Mouse (Mus musculus) liver, embryonic 14.5 days (tissue): ENCODE measurements around the gene Fopnl. TPM values are rescaled to one million over a fixed set of nuclear protein-coding genes. Genes with fewer than 3 reads are reported as not detected.
A peak's percentile ranks its signal among the peaks of the same experiment; 100 is the strongest.

Experiments used
- ATAC-seq: fragments of 200-750 bp; cut with Nextera tagmentation; 2 replicates; pipeline ENCODE4 v1.8.0; 2017; ENCODE audit warnings: moderate number of reproducible peaks, mild to moderate bottlenecking, moderate library complexity; ENCODE audit not compliant: insufficient read depth
- DNase-seq, 3 experiments: peaks; one replicate each; pipeline ENCODE4 v3.0.0-alpha.2; 2012 to 2013; ENCODE audit warnings: low read depth in 3 of 3, low spot score in 3 of 3
- H3K27ac ChIP-seq: fragments of 300-500 bp; sonication (generic); 2 replicates; pipeline ENCODE4 v1.5.1; 2014; ENCODE audit warnings: moderate library complexity, mild to moderate bottlenecking, control low read depth, inconsistent platforms
- H3K27me3 ChIP-seq: fragments of 300-500 bp; sonication (generic); 2 replicates; pipeline ENCODE4 v1.6.1; 2014; ENCODE audit warnings: mild to moderate bottlenecking, low read length, moderate library complexity; ENCODE audit not compliant: control insufficient read depth, insufficient read depth
- H3K36me3 ChIP-seq: fragments of 300-500 bp; sonication (generic); replicated peaks from 2 replicates; pipeline ENCODE4 v1.6.1; 2014; ENCODE audit warnings: low read depth; ENCODE audit not compliant: control insufficient read depth, insufficient read depth
- H3K4me1 ChIP-seq, 2 experiments: fragments of 200-500 bp in 1 of 2; fragments of 300-500 bp in 1 of 2; sonication (generic) in 1 of 2; replicated peaks; 2 replicates each; pipeline ENCODE4 v1.6.1; 2012 to 2014; ENCODE audit warnings: antibody characterized with exemption in 1 of 2, inconsistent platforms in 1 of 2, low read length in 1 of 2; ENCODE audit not compliant: control insufficient read depth in 2 of 2, insufficient read depth in 2 of 2
- H3K4me2 ChIP-seq: fragments of 300-500 bp; sonication (generic); 2 replicates; pipeline ENCODE4 v1.6.1; 2014; ENCODE audit warnings: low read depth, mild to moderate bottlenecking, control low read depth, moderate library complexity
- H3K4me3 ChIP-seq, 2 experiments: fragments of 200-500 bp in 1 of 2; fragments of 300-500 bp in 1 of 2; sonication (generic) in 1 of 2; 2 replicates each; pipeline ENCODE4 v1.5.1; 2012 to 2014; ENCODE audit warnings: low read depth in 2 of 2, low read length in 2 of 2, mild to moderate bottlenecking in 2 of 2, control low read depth in 1 of 2, inconsistent platforms in 1 of 2, moderate library complexity in 1 of 2; ENCODE audit not compliant: insufficient read depth in 1 of 2
- H3K9ac ChIP-seq: fragments of 300-500 bp; sonication (generic); replicated peaks from 2 replicates; pipeline ENCODE4 v1.6.1; 2014; ENCODE audit warnings: mild to moderate bottlenecking, control low read depth, moderate library complexity
- H3K9me3 ChIP-seq: fragments of 300-500 bp; sonication (generic); 2 replicates; pipeline ENCODE4 v1.6.1; 2016; ENCODE audit warnings: low read length, mixed read lengths; ENCODE audit not compliant: control insufficient read depth
- CTCF ChIP-seq: IDR thresholded peaks from 2 replicates; pipeline ENCODE4 v1.5.1; 2016; ENCODE audit warnings: antibody characterized with exemption, low read depth, control low read depth
- EP300 ChIP-seq: IDR thresholded peaks from 2 replicates; pipeline ENCODE4 v1.6.1; 2016; ENCODE audit warnings: antibody characterized with exemption, low read depth
- WGBS: fragments of 180-500 bp; shearing (Covaris S2); extraction: QIAGEN DNeasy Blood & Tissue Kit; methylation state at CpG from one replicate; pipeline ENCODE4 v1.1.7; 2014; ENCODE audit not compliant: insufficient replicate concordance; 5-methylcytosine and 5-hydroxymethylcytosine counted together
- polyA plus RNA-seq, 2 experiments: library from polyadenylated mRNA; depleted of rRNA in 1 of 2; stranded (reverse) in 1 of 2; unstranded in 1 of 2; fragments of >200 nt; fragmentation: Nextera tagmentation in 1 of 2; extraction: Ambion mirVana in 1 of 2; gene quantifications; 2 replicates each; pipeline versions ENCODE4 v1.2.1 to v1.2.3; 2012 to 2014

Fopnl gene
- polyA plus RNA-seq, 2 experiments: 23.7 to 66.6 TPM

DNA sequence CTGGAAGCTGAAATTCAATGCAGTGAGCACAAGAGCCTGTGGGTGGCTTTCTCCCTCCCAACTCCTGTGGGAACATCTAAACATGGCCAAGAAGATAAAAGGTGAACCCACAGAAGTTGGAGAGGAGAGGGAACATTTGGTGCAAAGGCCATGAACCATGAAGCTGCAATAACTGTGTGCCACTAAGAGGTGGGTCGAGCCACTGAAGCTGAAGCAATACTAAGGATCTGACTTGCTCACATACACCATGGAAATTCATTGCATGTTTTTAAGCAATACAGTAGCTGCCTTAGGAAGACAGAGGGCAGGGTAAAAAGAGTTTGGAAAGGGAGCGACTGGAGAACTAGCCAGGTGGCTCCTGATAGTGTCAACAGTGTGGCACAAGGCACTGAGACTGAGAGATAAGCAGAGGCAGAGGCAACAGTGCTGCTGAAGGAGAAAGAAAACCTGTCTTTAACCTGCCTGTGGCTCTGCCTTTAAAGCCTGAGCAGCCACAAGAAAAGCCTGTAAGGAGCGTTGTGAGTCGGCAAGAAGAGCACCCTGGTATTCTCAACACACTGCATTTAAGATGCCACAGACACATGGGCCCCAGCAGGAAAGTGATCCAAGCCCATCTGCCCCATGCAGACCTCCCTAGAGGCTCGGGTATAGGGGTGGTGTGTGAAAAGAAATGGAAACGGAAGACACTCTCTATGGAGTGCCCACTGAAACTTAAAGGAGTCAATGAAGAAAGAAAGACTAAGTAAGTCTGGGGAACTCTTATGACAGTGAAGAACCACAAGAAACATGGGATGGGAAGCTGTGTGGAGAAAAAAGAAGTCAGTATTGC is 8.7 kb downstream of the Fopnl start:
- H3K27ac ChIP-seq: peak overlapping the region; percentile 96
- H3K4me2 ChIP-seq: peak overlapping the region; percentile 72
- WGBS: 15% methylated on average over 6 of the region's 6 CpGs
- H3K4me1 ChIP-seq: peaks cover 40 to 43% of the 10 kb centered on the region in 2 experiments
- peak; percentile 89 for TF ChIP-seq EP300
- peak; percentile 60 for TF ChIP-seq CTCF
- no peaks in the 10 kb centered on the region for H3K9me3 ChIP-seq
- peak overlapping the region; percentile 63 for H3K9ac ChIP-seq
- peak overlapping the region; percentile 33 to 39; a peak in 3 of 4 replicates for H3K4me3 ChIP-seq
- ATAC-seq (peak; percentile 92), DNase-seq (peak; percentile 72 to 81 (median 73))
- H3K36me3 ChIP-seq: peaks cover 25% of the 10 kb centered on the region
- no peaks in the 10 kb centered on the region for H3K27me3 ChIP-seq

DNA sequence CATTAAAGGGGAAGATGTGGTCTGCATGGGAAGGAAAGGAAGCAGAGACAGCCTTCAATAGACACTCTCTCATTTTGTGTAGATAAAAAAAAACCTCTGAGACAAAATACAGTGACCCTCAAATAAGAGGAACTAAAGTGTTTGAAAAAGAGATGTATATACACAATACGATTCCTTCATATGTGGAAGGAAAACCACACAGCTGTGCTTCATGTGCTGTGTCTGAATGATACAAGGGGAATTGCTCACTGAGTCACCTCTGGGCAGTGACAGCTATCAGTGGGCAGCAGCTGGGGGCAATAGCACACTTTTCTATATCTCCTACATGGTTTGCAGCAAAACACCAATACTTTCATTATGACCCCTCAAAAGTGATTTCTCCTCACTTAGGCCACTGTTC is 9.8 kb downstream of the Fopnl start:
- peak overlapping the region; percentile 96 for H3K27ac ChIP-seq
- 9% methylated on average over 1 of the region's 1 CpGs for WGBS
- no peak overlapping the region for H3K4me3 ChIP-seq
- peaks cover 20% of the 10 kb centered on the region for H3K36me3 ChIP-seq
- DNase-seq: peak in 2 of 3 experiments; percentile 43 to 55
- peak overlapping the region; percentile 72 for H3K4me2 ChIP-seq
- TF ChIP-seq EP300: peak; percentile 68
- TF ChIP-seq CTCF: no peak
- no peaks in the 10 kb centered on the region for H3K9me3 ChIP-seq
- H3K4me1 ChIP-seq: peaks cover 40 to 43% of the 10 kb centered on the region in 2 experiments
- H3K27me3 ChIP-seq: no peaks in the 10 kb centered on the region
- H3K9ac ChIP-seq: peak overlapping the region; percentile 40; the same call in 1 of the 2 replicates
- peak; percentile 44 for ATAC-seq

DNA sequence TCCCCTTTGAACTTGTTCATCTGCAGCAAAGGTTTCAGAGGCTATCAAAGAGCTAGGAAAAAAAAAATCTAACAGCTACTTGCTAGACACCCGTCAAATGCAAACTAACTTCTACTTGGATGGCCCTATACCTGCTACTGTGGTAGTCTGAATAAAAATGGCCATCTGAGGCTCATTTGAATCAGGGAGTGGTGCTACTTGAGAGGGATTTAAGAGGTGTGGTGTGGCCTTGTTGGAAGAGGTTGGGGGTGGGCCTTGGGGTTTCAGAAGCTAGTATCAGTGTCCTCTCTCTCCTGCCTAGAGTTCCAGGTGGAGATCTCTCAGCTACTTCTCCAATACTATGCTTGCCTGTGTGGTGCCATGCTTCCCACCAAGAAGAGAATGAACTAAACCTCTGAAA is 10.8 kb downstream of the Fopnl start:
- Histone ChIP-seq H3K9ac (0 out of 2 replicates have a peak overlapping the region, but pooled peaks have one; percentile 3), H3K27me3 (no peaks in the 10 kb centered on the region), H3K4me3 (no peak overlapping the region), H3K36me3 (peaks cover 25% of the 10 kb centered on the region), H3K9me3 (no peaks in the 10 kb centered on the region), H3K27ac (no peak overlapping the region; the same call in 1 of the 2 replicates), H3K4me2 (no peak overlapping the region), H3K4me1 (peaks cover 40 to 43% of the 10 kb centered on the region in 2 experiments)
- WGBS: 91% methylated on average over 1 of the region's 1 CpGs
- DNase-seq (no peak), ATAC-seq (no peak)
- TF ChIP-seq EP300: no peak
- no peak for TF ChIP-seq CTCF

DNA sequence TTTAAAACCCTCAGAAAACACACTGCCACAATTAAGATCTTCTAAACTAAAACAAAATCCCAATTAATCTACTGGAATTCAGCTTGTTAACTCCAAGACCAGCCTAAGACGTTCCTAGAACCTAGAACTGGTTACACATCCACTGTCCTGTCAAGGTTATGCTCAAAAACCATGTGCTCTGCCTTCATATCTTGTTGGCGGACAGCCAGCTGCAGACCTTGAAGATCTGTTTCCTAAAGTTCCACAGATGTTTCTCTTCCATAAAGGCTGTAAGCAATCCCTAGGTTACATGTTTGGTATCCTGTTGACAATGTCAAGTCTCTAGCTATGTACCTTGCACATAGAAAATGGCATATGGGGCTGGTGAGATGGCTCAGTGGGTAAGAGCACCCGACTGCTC is 12.4 kb downstream of the Fopnl start:
- no peak for TF ChIP-seq EP300
- TF ChIP-seq CTCF: no peak
- 87% methylated on average over 3 of the region's 3 CpGs for WGBS
- H3K27me3 ChIP-seq: no peaks in the 10 kb centered on the region
- H3K9me3 ChIP-seq: no peaks in the 10 kb centered on the region
- no peak overlapping the region for H3K4me3 ChIP-seq
- ATAC-seq: no peak
- H3K4me2 ChIP-seq: no peak overlapping the region
- H3K27ac ChIP-seq: no peak overlapping the region
- peaks cover 30 to 31% of the 10 kb centered on the region in 2 experiments for H3K4me1 ChIP-seq
- no peak overlapping the region for H3K9ac ChIP-seq
- peaks cover 28% of the 10 kb centered on the region for H3K36me3 ChIP-seq
- no peak for DNase-seq

DNA sequence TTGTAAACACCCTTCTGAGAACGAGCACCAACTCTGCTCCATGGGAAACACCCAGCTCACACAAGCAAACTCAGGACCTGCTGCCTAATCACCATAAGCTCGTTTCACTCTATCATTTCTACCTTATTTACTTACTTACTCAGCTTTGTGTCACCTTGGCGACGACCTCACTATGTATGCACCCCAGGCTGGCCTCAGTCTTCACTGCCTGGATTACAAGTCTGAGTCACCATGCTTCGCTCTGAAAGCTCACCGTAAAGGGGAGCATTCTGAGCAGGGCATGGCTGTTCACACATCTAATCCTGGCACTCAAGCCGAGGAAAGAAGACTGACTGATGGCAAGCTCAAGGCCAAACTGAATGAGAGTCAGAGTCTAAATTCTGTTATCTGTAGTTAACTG is 13.5 kb downstream of the Fopnl start:
- TF ChIP-seq EP300: no peak
- TF ChIP-seq CTCF: no peak
- no peaks in the 10 kb centered on the region for H3K27me3 ChIP-seq
- DNase-seq (no peak), ATAC-seq (no peak)
- H3K9me3 ChIP-seq: no peaks in the 10 kb centered on the region
- H3K4me2 ChIP-seq: no peak overlapping the region
- H3K36me3 ChIP-seq: peaks cover 33% of the 10 kb centered on the region
- H3K9ac ChIP-seq: no peak overlapping the region
- H3K27ac ChIP-seq: no peak overlapping the region
- WGBS: 76% methylated on average over 7 of the region's 7 CpGs
- H3K4me3 ChIP-seq: no peak overlapping the region
- H3K4me1 ChIP-seq: peaks cover 22 to 23% of the 10 kb centered on the region in 2 experiments
